Mouse (Mus musculus): ENCODE measurements around the gene Cldn3.
"Not testable (repeated sequence)": the region's sequence is repeated elsewhere in the genome, so short reads cannot be mapped to it uniquely, and the experiment has no call there.

Gene Cldn3

GRCm38 (mm10) chr5:134985633-134986297 lies at the start of gene Cldn3:
Gene Cldn3, plus strand, starts transcription at chr5:134986214.
- DNase-seq: no peak

GRCm38 (mm10) chr5:134936626-134937185 lies 49.3 kb upstream of the Cldn3 start:
- DNase-seq: no peak

- no peak for DNase-seq
These were observed 46.9 kb upstream of the Cldn3 start for GRCm38 (mm10) chr5:134939069-134939468.

- not testable (repeated sequence) for DNase-seq
These were observed 46.5 kb upstream of the Cldn3 start for GRCm38 (mm10) chr5:134939554-134939953.

GRCm38 (mm10) chr5:134941472-134942209 lies 44.4 kb upstream of the Cldn3 start:
- peak; percentile 90 for DNase-seq

- no peak for DNase-seq
These were observed 43.3 kb upstream of the Cldn3 start for GRCm38 (mm10) chr5:134942740-134943139.

GRCm38 (mm10) chr5:134944179-134944578 lies 41.8 kb upstream of the Cldn3 start:
- DNase-seq: no peak

GRCm38 (mm10) chr5:134945266-134945959 lies 40.6 kb upstream of the Cldn3 start:
- no peak for DNase-seq

- peak; percentile 21 for DNase-seq
These were observed 39.8 kb upstream of the Cldn3 start for GRCm38 (mm10) chr5:134946063-134946856.

- peak; percentile 87 for DNase-seq
These were observed 39.2 kb upstream of the Cldn3 start, which contains the start of gene Cldn4 for GRCm38 (mm10) chr5:134946857-134947255. Gene Cldn4, minus strand, starts transcription at chr5:134946934.

- DNase-seq: peak; percentile 49
These were observed 38.5 kb upstream of the Cldn3 start for GRCm38 (mm10) chr5:134947420-134948084.

GRCm38 (mm10) chr5:134948085-134948439 lies 38.0 kb upstream of the Cldn3 start:
- DNase-seq: no peak

- DNase-seq: peak; percentile 70
These were observed 34.7 kb upstream of the Cldn3 start for GRCm38 (mm10) chr5:134951053-134951884.

GRCm38 (mm10) chr5:134955491-134955890 lies 30.5 kb upstream of the Cldn3 start:
- no peak for DNase-seq

- DNase-seq: no peak
These were observed 26.9 kb upstream of the Cldn3 start for GRCm38 (mm10) chr5:134959114-134959513.

GRCm38 (mm10) chr5:134960430-134960829 lies 25.6 kb upstream of the Cldn3 start:
- peak; percentile 64 for DNase-seq

- no peak for DNase-seq
These were observed 24.5 kb upstream of the Cldn3 start for GRCm38 (mm10) chr5:134961519-134961918.

- DNase-seq: no peak
These were observed 22.5 kb upstream of the Cldn3 start for GRCm38 (mm10) chr5:134963546-134963945.

- DNase-seq: not testable (repeated sequence)
These were observed 21.4 kb upstream of the Cldn3 start for GRCm38 (mm10) chr5:134964655-134965054.

GRCm38 (mm10) chr5:134965473-134965851 lies 20.6 kb upstream of the Cldn3 start:
- peak; percentile 83 for DNase-seq
